Mouse (Mus musculus): ENCODE measurements at regions not wholly inside any gene's neighbourhood (a gene's known extent, or its start where the extent isn't known, plus 50 kb on each side); places are given as distances from the start of the nearest gene placed in this dataset.
A peak's percentile ranks its signal among the peaks of the same experiment; 100 is the strongest.

DNA sequence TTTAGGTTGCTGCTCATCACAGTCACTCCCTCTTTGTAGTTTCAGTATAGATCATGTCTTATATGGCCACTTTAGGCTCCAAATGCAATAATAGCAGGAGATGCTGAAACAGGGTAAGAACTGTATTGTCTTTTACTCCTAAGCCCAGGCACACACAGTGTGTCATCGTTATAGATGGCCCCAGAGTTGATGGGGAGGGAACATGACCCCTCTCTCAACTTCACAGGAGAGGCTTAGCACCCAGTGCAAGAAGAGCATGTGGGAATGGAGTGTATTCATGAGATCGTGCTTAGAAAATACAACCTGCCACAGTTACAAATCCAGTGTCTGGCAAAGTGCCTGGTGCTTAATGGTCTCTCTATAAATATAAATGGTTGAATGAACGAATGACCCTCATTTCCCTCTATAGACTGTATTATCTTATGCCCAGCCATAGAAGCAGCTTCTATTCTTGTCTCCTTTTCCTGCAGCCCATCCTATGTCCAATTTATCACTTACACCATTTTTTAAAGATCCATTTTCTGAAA is 363.0 kb downstream of the Sorl1 start:
- DNase-seq = no peak

DNA sequence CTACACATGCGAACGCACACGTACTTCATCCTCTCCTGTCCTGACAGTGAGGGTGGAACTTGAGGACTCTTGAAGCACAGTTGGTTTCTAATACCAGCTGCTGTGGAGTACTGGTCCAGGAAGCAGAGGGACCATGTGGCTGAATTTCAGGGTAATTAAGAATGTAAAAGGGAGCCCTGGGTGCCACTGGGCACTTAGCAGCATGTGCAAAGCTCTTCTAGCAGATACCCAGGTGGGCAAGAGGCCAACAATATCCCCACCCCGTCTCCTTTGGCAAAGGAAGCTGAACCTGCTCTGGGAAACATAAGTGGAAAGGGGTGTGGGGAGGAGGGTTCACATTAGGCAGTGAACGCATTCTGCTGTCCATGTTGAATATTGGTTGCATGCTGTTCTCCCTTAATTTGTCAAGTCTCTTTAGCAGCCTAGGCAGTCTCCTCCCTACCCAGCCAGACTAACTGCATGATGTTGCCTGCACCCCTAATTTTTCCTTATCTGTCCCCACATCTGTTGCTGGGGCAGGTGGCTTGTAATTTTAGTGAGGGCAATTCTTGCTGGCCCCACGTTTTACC is 369.6 kb downstream of the Sorl1 start:
- DNase-seq = no peak

DNA sequence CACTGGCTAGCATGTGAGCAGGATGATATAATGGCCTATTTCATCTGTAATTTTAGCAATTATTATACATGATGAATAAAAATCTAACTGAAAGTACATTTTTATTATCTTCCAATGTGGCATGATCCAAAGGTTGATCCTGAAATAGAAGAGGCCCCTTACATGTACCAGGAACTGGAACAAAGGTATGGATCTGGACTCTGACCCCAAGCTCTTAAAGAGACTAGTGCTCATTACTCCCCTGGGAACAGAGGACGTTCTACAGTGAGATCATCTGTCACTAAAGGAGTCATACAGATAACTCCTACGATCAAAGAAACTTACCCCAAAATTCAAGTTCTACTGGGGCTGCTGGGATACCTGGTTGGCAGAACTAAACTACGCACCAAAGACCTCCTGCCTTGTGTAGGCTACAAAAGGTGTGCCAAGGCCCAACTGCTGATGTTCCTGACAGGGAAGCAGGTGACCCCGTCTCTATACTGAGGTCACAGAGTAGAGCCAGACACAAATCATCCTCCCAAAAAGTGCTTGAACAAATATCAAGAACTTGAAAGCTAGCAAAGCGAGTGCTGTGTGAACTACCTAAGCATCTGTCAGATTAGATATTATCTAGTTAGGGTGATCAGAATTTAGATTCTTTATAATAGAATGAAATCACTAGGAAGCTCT is 378.0 kb downstream of the Sorl1 start:
- DNase-seq = peak; percentile 16 to 33

DNA sequence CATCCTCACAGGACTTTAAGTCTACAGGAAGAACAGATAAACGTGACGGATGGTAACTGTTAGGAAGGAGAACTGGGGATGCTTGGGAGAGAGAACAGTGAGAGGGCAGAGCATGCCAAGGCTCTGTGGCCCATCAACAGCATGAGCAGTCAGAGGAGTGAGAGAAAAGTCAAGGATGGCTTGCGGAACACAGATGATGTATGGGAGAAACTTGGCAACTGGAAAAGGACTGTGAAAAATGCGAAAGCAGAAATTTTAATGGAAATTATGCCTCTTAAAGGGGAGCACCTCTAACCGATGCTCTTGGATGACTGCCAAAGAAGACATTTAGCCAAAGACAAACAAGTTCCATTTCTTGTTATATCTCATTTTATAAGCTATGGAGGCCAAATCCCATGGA is 382.6 kb downstream of the Sorl1 start:
- no peak for DNase-seq

DNA sequence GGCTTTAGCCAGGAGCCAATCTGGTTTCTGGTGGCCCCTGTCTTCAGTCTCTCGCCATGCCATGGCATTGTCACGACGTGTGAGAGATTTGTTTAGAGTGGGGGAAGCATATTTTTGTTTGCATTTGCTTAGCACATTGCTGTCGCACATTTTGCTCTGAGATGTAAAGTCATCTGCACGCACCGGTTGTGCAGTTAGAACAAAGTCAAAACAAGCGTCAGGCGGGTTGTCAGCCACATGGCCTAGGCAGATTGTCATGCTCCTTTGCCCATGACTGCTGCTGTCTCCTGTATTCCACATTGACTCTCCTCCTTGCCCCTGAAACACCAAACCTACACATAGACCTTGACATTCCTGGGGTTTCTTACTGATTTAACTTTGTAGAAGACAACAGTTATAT is 383.6 kb downstream of the Sorl1 start:
- DNase-seq = no peak

DNA sequence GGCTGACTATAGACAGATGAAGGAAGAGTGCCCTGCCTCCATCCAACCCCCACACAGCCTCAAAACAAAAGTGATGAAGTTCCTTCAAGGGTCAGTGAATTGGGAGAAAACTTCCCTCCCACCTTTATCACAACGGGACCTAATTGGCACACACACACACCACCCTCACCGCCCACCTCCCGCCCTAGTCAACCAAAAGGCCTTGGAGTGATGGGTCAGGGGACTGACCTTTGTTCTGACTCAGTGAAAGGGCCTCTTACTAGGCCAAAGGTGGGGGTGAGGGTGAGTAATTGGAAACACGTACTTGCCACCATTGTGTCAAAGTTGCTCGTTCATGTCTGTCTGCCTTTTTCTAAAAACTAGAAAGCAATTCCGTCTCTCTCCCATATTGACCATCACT is 386.4 kb downstream of the Sorl1 start:
- no peak for DNase-seq

DNA sequence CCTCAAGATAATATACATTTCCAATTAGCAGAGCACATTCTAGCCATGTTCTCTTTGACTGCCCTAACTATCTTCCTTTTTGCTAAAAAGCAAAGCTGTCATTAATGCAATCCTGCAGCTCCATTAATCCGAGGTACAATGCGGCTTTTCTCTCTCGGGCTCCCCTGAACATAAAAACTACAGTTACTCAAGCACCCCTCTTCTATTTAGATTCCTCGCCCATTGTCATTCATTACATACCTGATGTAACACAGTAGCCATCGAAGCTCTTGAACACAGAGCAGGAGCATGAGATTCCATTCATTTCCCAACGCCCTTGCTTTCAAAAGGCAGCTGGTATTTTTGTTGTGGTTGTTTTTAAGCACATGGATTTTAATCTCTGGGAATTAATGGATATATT is 387.2 kb downstream of the Sorl1 start:
- DNase-seq = no peak

DNA sequence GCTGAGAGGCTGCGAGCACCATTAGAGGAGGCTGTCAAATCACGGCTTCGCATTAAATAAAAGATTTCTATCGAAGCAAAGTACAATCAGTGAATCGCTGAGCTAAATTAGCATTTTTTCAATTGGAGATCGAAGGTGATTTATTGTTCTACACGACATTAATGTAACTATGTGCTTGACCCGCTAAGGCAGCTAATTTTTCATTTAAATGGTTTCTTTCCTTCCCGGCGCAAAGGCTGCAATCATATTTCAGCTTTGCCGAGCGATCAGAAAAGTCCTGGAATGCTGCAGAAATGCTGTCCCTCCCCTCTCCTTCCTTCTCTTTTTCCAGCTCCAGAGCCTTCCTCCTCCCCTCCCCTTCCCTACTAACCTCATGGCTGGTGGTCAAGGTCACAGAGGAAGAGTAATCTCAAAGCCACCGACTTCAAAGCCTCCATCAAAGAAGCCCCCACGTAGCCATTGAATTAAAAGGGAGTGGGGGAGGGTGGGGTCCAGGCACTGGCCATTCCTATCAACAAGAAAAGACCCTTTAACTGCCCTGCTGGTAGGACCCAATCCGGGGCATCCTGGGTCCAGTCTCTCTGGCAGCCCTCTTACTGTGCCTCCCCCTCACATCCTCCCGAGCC is 387.8 kb downstream of the Sorl1 start:
- no peak for DNase-seq

DNA sequence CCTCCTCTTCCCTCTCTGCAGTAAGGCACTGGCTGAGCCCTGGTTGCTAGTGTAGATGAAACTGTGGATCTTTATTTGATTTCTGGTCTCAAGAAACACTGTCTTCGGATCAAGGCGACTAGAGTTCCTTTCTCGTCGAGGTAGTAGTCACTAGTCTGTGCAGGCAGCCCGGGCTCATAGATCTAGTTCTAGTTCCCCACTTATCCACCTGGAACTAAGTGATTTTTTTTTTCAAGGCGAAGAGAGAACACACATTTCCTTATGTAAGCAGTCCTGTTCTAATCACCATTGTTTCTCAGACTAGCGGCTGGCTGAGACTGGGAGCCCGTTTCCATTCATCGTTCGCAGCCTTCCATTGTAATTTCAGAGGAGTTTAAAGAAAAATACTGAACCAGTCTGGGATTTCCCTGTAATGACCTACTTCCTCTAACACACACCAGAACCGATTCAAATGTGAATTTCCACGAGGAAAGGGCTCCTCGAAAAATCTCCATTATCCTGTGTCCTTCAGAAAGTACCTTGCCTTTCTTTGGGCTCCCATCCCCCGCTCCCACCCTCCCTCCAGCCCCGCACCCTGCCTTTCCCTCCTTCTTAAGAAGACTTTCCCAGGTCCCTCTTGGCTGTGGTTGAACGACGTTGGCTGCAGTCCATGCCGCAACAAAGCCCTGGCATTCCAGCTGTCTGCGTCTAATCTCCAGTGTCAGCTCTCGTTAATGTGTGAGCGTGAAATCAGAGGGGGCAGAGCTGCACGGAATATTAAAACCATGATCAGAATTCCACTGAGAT is 388.5 kb downstream of the Sorl1 start:
- DNase-seq = peak; percentile 38 to 72

DNA sequence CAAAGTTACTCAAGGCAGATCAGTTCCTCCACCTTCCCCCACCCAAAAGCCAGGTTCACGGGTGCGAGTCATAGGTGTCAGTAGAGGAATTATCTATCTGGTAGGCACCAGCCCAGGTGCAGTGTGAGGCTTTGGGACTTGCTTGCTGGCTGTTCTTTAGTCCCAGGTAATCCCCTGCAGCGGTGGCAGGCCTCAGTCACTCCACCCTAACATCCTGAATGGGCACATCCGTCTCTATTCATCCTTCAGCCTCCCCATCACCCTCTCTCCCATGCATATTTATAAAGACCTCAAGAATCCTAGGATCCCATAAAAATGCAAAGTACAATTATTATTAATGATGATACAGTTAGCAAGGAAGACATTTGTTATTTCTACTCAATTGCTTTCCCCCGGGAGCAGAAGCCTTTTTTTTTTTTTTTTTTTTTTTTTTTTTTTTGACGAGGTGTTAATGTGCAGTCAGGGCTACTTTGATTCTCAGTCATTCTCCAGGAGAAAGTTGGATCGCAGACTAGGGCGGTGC is 389.1 kb downstream of the Sorl1 start:
- no peak for DNase-seq

DNA sequence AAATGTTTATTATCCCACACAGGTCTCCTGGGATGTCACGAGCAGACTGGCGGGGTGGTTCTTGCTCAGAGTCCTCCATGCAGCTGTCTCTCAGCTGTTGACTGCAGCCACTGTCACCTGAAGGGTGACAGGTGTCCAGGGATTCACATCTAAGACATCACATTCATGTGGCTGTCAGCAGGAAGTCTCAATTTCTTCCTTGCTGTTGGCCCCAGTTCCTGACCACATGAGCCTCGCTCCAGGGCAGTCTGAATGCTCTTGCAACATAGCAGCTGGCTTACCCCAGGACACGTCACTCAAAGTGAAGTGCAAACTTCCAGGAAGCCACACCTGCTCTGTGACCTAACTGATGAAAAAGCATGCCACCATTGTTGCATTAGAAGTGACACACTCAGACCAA is 402.5 kb downstream of the Sorl1 start:
- no peak for DNase-seq

DNA sequence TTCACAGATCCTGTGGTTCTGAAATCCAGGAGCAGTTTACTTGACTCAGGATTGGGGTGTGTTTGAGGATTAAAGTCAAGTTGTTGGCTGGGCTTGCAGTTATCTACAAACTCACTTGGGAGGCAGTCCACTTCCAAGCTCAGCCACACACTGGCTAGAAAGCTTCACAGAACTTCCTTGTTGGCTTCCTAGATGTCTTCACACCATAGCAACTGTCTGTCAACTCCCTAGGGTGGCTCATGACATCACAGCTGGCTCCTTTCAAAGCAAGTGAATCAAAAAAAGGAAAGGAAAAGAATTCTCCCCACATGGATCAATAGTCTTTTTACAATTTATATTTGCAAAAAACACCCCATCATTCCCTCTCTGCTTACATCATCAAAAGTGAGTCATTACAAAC is 408.9 kb downstream of the Sorl1 start:
- no peak for DNase-seq

DNA sequence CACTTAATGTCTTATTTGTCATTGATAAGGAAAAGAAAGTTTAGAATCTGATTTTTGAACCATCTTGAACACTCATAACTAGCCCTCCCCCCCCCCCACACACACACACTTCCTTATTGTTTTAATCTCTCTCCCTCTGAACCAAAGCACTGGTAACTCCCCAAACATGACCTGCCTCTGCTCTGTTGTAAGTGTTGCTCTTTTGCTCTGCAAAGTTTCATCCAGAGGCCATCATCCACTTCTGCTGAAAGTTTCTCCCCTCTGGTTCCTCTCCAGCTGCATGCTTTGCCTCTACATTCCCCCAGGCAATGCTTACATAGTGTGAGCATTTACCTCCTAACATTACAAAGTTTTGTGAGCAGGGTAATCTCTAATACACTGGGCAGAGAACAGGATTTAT is 418.1 kb downstream of the Sorl1 start:
- DNase-seq = no peak

DNA sequence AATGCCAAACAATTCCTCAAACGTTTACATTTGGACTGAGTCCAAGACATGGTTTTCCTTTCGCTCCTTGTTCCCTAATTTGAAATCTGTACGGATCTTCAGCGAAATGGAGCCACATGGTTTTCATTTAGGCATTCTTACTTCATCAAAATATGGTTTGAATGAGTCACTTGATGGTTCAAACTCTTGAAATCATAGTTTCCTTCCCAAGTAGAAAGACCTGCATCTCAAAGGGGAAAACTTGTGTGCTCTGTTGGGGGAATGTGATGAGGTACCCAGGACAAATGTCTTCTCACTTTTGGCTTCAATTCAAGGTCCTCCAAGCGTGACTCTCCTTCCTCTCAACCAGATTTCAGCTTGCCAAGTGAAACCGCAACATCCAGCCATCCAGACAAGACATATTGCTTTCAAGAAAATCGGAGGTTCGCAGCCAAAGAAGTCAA is 418.6 kb downstream of the Sorl1 start:
- DNase-seq = no peak

DNA sequence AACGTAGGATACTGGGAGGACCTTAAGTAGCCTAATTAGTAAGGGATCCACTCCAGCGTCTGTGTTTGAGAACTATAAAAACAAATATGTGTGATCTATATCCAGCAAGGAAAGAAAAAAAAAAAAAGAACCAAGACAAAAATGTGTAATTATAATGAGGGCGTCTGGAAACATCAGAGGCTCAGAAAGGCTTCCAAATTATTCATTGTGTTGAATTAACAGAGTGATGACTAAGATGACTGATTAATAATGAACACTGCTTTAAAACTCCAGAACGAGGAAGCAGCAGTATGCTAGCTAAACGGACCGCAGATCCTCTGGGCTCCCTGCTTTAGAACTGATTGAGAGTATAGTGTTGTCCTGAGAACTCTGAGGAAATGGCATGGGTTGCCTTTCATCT is 421.0 kb downstream of the Sorl1 start:
- no peak for DNase-seq

DNA sequence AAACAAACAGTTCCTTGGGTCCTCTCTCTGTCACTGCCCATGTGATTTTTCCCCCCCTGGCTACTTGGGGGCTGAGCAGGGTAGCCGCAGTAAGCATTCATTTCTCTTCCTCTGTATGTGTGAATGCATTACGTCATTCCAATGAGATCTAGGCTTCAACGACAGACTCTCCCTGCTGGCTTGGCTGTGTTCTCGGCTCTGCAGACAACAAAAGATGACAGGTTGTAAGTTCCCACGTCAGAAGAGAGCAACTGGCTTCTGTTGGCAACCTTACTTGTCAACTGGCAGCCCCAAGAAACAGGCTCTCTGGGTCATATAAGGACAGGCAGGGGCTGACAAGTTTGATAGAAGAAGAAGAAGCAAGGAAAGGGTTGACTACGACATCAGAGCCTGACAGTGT is 423.4 kb downstream of the Sorl1 start:
- no peak for DNase-seq

DNA sequence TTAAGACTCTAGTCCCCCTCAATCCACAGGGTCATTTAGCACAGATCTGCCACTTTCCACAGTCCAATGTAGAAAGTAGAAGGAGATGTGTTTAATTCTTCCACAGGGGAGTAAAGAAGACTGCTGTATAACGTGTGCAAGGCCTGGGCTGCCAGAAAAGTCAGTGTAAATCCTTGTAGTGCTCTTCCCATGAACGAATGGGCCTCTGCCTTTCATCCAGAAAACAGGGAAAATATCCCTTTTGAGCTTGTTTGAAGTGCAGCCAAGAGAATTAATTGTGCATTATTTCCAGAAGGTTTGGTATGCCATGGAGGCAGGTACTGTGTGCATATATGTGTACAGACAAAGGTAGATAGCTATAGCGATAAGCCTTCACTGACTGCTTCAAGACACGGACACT is 425.1 kb downstream of the Sorl1 start:
- DNase-seq = no peak

DNA sequence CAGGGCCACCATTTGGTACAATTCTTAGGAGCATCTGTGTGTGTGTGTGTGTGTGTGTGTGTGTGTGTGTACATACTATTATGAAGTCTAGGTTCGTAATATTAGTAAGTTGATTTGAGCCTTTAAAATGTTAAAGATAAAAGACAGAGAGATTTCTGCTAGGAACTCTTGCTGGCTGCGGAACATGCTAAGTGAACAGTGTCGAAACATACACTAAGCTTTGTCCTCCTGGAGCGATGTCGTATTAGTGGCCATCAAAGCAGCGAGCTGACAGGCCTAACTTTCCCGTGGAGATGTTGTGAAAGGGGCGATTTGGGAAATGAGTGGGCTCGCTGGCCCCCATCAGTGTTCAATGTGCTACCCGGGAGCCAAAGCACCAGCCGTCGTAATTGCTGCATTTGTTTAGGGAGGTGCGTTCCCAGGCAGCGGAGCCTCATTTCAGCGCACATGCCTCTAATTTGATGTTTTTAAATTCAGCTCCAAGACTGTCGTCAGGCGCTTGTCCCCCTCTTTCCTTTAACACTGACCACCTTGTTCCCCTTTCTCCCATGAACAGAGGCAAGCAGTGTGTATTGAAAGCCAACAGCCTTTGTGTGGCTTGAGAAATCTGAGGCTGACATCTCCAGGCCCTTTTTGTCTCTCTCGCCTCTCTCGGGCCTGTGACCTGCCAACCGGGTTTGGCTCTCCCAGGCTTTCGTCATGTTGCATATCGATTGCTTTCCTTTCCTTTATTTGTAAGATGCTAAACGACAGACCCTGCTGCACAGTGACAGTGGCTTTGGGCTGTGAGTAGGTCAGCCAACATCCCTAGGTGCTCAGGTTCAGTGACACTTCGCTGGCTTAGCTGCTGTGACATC is 426.3 kb downstream of the Sorl1 start:
- DNase-seq = no peak

DNA sequence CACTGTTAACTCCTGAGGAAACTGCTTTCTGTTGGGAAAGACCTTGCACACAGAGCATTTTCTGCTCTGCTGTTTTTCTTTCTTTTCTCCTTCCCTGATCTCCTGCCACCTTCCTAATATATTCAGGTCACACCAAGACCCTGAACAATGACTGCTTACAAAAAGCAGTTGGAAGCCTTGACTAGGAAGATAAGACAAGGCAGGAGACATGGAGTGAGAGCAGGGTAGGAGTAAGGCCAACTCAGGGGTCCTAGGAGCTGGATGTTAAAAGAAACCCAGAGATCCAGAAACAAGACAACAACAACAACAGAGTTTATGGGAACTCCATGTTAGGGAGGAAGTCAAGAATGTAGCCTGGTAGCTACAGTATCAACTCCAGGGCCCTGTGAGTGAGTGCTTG is 426.9 kb downstream of the Sorl1 start:
- no peak for DNase-seq

DNA sequence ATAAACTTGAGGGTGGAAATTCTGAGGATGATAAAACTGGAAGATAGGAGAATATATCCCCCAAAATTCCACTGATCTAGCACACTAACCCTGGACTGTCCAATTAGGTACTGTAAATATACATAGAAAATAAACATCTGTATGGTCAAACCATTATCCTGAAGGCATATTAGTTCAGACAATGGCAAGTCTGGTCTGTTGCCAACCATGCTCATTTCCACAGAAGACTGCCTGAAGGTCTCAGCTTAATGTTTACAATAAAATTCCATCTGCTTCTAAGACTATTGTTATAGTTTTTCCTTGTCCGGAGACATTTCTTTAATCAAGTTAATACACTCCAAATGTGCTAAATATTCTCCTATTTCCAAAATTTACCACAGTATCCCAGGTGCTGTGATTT is 441.2 kb downstream of the Sorl1 start:
- no peak for DNase-seq

DNA sequence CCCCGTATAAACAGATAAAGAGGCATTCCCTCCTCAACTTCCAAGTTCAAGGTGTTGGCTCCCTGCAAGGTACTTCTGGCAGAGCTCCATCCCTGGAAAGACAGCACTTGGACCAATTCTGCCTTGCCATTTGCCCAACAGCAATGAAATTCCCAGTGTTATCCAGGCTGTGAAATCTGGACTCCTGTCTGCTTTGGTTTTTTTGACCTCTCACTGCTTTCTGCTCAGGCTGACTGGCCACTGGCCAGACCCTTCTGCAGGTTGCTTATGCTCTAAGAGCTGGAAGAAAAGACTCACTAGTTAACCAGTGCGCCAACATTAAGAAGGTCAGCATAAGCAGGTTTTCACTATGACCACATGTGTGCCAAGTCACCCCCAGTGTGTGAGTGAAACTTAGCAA is 448.4 kb downstream of the Sorl1 start:
- peak; percentile 24 to 56 for DNase-seq

DNA sequence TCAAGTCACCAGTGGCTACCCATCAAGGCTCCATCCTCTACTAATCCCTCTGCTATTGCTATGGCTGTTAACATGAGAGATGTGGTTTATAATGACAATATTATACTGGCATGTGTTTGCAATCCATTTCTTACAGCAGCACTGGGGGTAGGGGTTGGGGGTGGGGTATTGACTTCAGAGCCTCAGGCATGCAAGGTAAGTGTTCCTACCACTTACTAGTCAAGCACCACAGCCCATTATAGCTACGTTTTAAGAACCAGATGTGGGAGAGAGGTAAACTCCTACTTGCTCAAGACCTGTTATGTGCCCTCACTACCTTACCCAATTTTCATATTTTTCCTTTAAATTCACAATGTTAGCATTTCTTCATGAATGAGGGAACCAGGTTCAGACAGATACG is 451.1 kb downstream of the Sorl1 start:
- no peak for DNase-seq
